ENCODE assay signal across 8 mouse cellular contexts in the genomic region with DNA sequence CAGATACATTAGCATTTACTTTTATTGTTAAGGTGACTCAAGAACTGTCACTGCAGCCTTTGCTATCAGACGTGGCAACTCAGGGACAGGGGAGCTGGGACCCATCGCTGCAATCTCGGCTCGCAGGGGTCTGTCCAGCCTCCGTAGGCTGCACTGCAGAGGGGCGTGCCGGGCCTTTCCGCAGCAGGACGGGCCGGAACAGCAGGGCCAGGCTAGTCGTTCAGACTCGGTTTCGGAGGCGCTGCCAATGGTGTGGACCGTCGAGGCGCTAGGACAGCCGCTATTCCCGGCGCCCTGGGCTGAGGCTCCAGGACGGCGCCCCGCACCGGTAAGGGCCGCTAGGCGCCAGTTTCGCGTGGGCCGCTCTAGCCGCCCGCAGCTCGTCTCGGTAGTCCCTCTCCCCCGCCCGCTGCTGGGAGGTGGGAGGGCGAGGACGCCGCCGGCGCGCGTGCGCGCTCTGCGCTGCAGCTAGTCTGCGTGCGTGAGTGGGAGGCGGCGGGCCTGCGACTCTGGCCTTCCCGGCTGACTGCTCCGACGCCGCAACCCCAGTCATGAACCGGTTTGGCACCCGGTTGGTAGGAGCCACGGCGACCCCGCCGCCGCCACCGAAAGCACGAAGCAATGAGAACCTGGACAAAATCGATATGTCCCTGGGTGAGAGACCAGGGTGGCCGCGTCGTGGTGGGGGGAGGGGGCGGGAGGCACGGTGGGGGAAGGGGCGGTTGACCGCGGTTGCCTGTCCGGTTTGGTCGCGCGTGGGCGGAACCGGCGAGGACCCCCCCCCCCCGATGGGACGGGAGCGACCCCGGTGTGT. TPM values are rescaled to one million over a fixed set of nuclear protein-coding genes. Genes with fewer than 3 reads are reported as not detected.
DNase-seq lines count a peak whose midpoint lies in the region; ATAC-seq and TF ChIP-seq lines count a peak whose summit lies in the region.

TSS of gene Fyttd1 (plus strand) at position 158 of the 814 bp plus-strand sequence.
TSS of gene Rubcn (minus strand) at position 424 of the 814 bp plus-strand sequence.

- peak; percentile 99 for ATAC-seq in embryonic facial prominence, embryonic 15.5 days (ENCODE audit: insufficient number of reproducible peaks, low FRiP score, low TSS enrichment, low read depth)
- ATAC-seq in kidney, embryonic 14.5 days (ENCODE audit: low FRiP score, low TSS enrichment), result peak; percentile 96
- ATAC-seq in monocyte, adult 5-6 weeks (replicated peaks; ENCODE audit: insufficient number of reproducible peaks, low FRiP score, low TSS enrichment, poor library complexity, severe bottlenecking), result peak; percentile 94

- TF ChIP-seq POLR2A in bone marrow, adult 2 months (IDR thresholded peaks at IDR 0.05; ENCODE audit: borderline replicate concordance, control insufficient read depth, low read depth, low read length), result peak; percentile 72; the same call in 1 of the 2 replicates

- peak; percentile 20; the same call in 1 of the 2 replicates for TF ChIP-seq CTCF in bone marrow, adult 2 months (IDR thresholded peaks at IDR 0.05; ENCODE audit: control insufficient read depth, insufficient read depth, low read length)

- peak; percentile 91 for DNase-seq in 416B (ENCODE audit: low read depth)
- peak; percentile 96 for DNase-seq in heart, adult 9 months (ENCODE audit: low spot score in 2 of 2)
- DNase-seq in liver, result peak; percentile 95
- peak; percentile 94 to 96 for DNase-seq in spleen, postnatal 4 days (ENCODE audit: low spot score in 2 of 2)

- H3K27ac ChIP-seq in bone marrow, adult 2 months (ENCODE audit: control insufficient read depth, insufficient read depth, low read depth, low read length, poor library complexity), result peak within 1 kb of the TSS; percentile 32
- peak within 1 kb of the TSS; percentile 85 for H3K27ac ChIP-seq in embryonic facial prominence, embryonic 15.5 days (replicated peaks)
- peak within 1 kb of the TSS; percentile 82 for H3K27ac ChIP-seq in kidney, embryonic 14.5 days (ENCODE audit: low read depth, low read length)

- peak within 1 kb of the TSS; percentile 76 for H3K4me3 ChIP-seq in bone marrow, adult 2 months (replicated peaks; ENCODE audit: control insufficient read depth, low read depth, low read length)
- peak within 1 kb of the TSS; percentile 78 for H3K4me3 ChIP-seq in embryonic facial prominence, embryonic 15.5 days (replicated peaks)
- H3K4me3 ChIP-seq in kidney, embryonic 14.5 days (ENCODE audit: low read length), result peak within 1 kb of the TSS; percentile 82

- peak within 1 kb of the TSS; percentile 84 for H3K9ac ChIP-seq in embryonic facial prominence, embryonic 15.5 days
- peak within 1 kb of the TSS; percentile 89 for H3K9ac ChIP-seq in kidney, embryonic 14.5 days (ENCODE audit: low read depth, low read length)

- H3K36me3 ChIP-seq in embryonic facial prominence, embryonic 15.5 days, result no peaks in the 10 kb centered on the region
- H3K36me3 ChIP-seq in kidney, embryonic 14.5 days (ENCODE audit: control insufficient read depth, insufficient read depth, low read length), result no peaks in the 10 kb centered on the region

- H3K4me1 ChIP-seq in bone marrow, adult 2 months (ENCODE audit: control insufficient read depth, insufficient read depth, low read length), result no peaks in the 10 kb centered on the region; the same call in 1 of the 2 replicates
- peaks cover 13% of the 10 kb centered on the region for H3K4me1 ChIP-seq in embryonic facial prominence, embryonic 15.5 days
- peaks cover 11% of the 10 kb centered on the region for H3K4me1 ChIP-seq in kidney, embryonic 14.5 days (ENCODE audit: control insufficient read depth, insufficient read depth, low read length)

- H3K9me3 ChIP-seq in embryonic facial prominence, embryonic 15.5 days (replicated peaks), result no peaks in the 10 kb centered on the region
- H3K9me3 ChIP-seq in kidney, embryonic 14.5 days (ENCODE audit: control insufficient read depth, low read length), result no peaks in the 10 kb centered on the region

- peak within 1 kb of the TSS; percentile 74 for H3K4me2 ChIP-seq in embryonic facial prominence, embryonic 15.5 days (replicated peaks)
- peak within 1 kb of the TSS; percentile 68 for H3K4me2 ChIP-seq in kidney, embryonic 14.5 days (replicated peaks; ENCODE audit: low read depth, low read length)

- under 1% methylated on average over 80 of the region's 83 CpGs for WGBS in bone marrow, adult 2 months
- under 1% methylated on average over 74 of the region's 83 CpGs for WGBS in embryonic facial prominence, embryonic 15.5 days
- under 1% methylated on average over 72 of the region's 83 CpGs for WGBS in kidney, embryonic 14.5 days

- H3K27me3 ChIP-seq in embryonic facial prominence, embryonic 15.5 days, result no peaks in the 10 kb centered on the region
- H3K27me3 ChIP-seq in kidney, embryonic 14.5 days (ENCODE audit: control insufficient read depth, insufficient read depth, low read length), result no peaks in the 10 kb centered on the region

RNA-seq across cellular contexts. Expression of gene Fyttd1, which starts in this region (rescaled TPM):
- 7.2 and 12.0 TPM in 2 replicates for polyA plus RNA-seq in bone marrow, adult 2 months (2011; ENCODE audit: insufficient read depth, insufficient read length, low replicate concordance, missing spikeins)
- polyA plus RNA-seq in embryonic facial prominence, embryonic 15.5 days (2015; fragmentation: Nextera tagmentation; extraction: Ambion mirVana), result 90.0 and 99.3 TPM in 2 replicates
- polyA plus RNA-seq in kidney, embryonic 14.5 days (2014; fragmentation: Nextera tagmentation; extraction: Ambion mirVana), result 119 and 155 TPM in 2 replicates
- total RNA-seq in monocyte, adult 5-6 weeks (2017), result 55.8 to 78.8 TPM (median 67.5 TPM) in 3 replicates

RNA-seq across cellular contexts. Expression of gene Rubcn, which starts in this region (rescaled TPM):
- 12.8 and 25.8 TPM in 2 replicates for polyA plus RNA-seq in bone marrow, adult 2 months (2011; ENCODE audit: insufficient read depth, insufficient read length, low replicate concordance, missing spikeins)
- 22.8 and 23.7 TPM in 2 replicates for polyA plus RNA-seq in embryonic facial prominence, embryonic 15.5 days (2015; fragmentation: Nextera tagmentation; extraction: Ambion mirVana)
- 12.1 and 15.2 TPM in 2 replicates for polyA plus RNA-seq in kidney, embryonic 14.5 days (2014; fragmentation: Nextera tagmentation; extraction: Ambion mirVana)
- 12.4 to 41.8 TPM (median 31.2 TPM) in 3 replicates for total RNA-seq in monocyte, adult 5-6 weeks (2017)

Comparison
In these comparisons a context has a peak if more than half of its experiments do, and no peak if none do; other contexts are left out.
1. Peak in every context shown above with its lines: DNase-seq, ATAC-seq, H3K4me3 ChIP-seq and H3K27ac ChIP-seq.
2. H3K27ac ChIP-seq: peak in every context shown above with its lines; median percentile 85 in embryonic facial prominence, embryonic 15.5 days; 82 in kidney, embryonic 14.5 days; 32 in bone marrow, adult 2 months.